Mouse (Mus musculus) embryo, embryonic 11 days (tissue): ENCODE measurements at regions not wholly inside any gene's neighbourhood (a gene's known extent, or its start where the extent isn't known, plus 50 kb on each side); places are given as distances from the start of the nearest gene placed in this dataset.
A peak's percentile ranks its signal among the peaks of the same experiment; 100 is the strongest.
"Not testable (repeated sequence)": the region's sequence is repeated elsewhere in the genome, so short reads cannot be mapped to it uniquely, and the experiment has no call there.

Experiments
- DNase-seq: peaks from one replicate; pipeline ENCODE4 v3.0.0-alpha.2; 2015

GRCm38 (mm10) chr14:27562564-27562963 lies 54.3 kb upstream of the Ccdc66 start:
- DNase-seq = not testable (repeated sequence)

- DNase-seq = not testable (repeated sequence)
Observed at GRCm38 (mm10) chr14:27561974-27562373, 53.7 kb upstream of the Ccdc66 start.

- peak; percentile 76 for DNase-seq
Observed at GRCm38 (mm10) chr14:27560434-27560833, 52.2 kb upstream of the Ccdc66 start.

GRCm38 (mm10) chr14:27558794-27559491 lies 50.7 kb upstream of the Ccdc66 start:
- DNase-seq = no peak
